Mouse (Mus musculus) thymus, postnatal 25 days (tissue): ENCODE measurements around the gene AI467606.

Source experiments
- DNase-seq: peaks from one replicate; pipeline ENCODE4 v3.0.0; 2022

Gene AI467606

GRCm38 (mm10) chr7:127096456-127096855, 5.3 kb downstream of the AI467606 start:
- no peak for DNase-seq

GRCm38 (mm10) chr7:127098521-127098920, 7.4 kb downstream of the AI467606 start:
- DNase-seq: no peak

GRCm38 (mm10) chr7:127098950-127099349, 7.8 kb downstream of the AI467606 start:
- DNase-seq: no peak

- no peak for DNase-seq
Observed at GRCm38 (mm10) chr7:127099528-127099927, 8.4 kb downstream of the AI467606 start.

GRCm38 (mm10) chr7:127101451-127102016, 10.4 kb downstream of the AI467606 start:
- no peak for DNase-seq

GRCm38 (mm10) chr7:127102148-127102547, 11.0 kb downstream of the AI467606 start:
- DNase-seq: peak; percentile 50

GRCm38 (mm10) chr7:127103960-127104359, 12.8 kb downstream of the AI467606 start:
- DNase-seq: peak; percentile 58

- DNase-seq: peak; percentile 87
Observed at GRCm38 (mm10) chr7:127104560-127105332, 13.6 kb downstream of the AI467606 start.

- DNase-seq: no peak
Observed at GRCm38 (mm10) chr7:127105551-127105950, 14.4 kb downstream of the AI467606 start.

- peak; percentile 84 for DNase-seq
Observed at GRCm38 (mm10) chr7:127110239-127111007, 19.3 kb downstream of the AI467606 start.

GRCm38 (mm10) chr7:127111461-127111860, 20.3 kb downstream of the AI467606 start:
- DNase-seq: peak; percentile 85

- DNase-seq: no peak
Observed at GRCm38 (mm10) chr7:127112251-127112841, 21.2 kb downstream of the AI467606 start.

- DNase-seq: peak; percentile 44
Observed at GRCm38 (mm10) chr7:127112921-127113597, 21.9 kb downstream of the AI467606 start.

- peak; percentile 50 for DNase-seq
Observed at GRCm38 (mm10) chr7:127113614-127114259, 22.6 kb downstream of the AI467606 start.

- DNase-seq: no peak
Observed at GRCm38 (mm10) chr7:127114920-127115319, 23.8 kb downstream of the AI467606 start.

- no peak for DNase-seq
Observed at GRCm38 (mm10) chr7:127116331-127116935, 25.3 kb downstream of the AI467606 start.

- DNase-seq: no peak
Observed at GRCm38 (mm10) chr7:127117948-127118347, 26.8 kb downstream of the AI467606 start.

- no peak for DNase-seq
Observed at GRCm38 (mm10) chr7:127118671-127119445, 27.7 kb downstream of the AI467606 start.

- no peak for DNase-seq
Observed at GRCm38 (mm10) chr7:127121061-127121910, 30.1 kb downstream of the AI467606 start.

GRCm38 (mm10) chr7:127121911-127122270, 30.7 kb downstream of the AI467606 start, which contains the start of gene Qprt:
Gene Qprt (minus strand): TSS chr7:127122226.
- no peak for DNase-seq
